Mouse (Mus musculus) heart, adult 2 months (tissue): ENCODE data around the gene Atp6v1e2. TPM values are rescaled to one million over a fixed set of nuclear protein-coding genes. Genes with fewer than 3 reads are reported as not detected.
A peak's percentile ranks its signal among the peaks of the same experiment; 100 is the strongest.

Experiments
- DNase-seq, 2 experiments: peaks; one replicate each; pipeline ENCODE4 v3.0.0; 2021
- H3K27ac ChIP-seq: fragments of 200-600 bp; 2 replicates; pipeline ENCODE4 v1.8.1; 2022
- H3K27me3 ChIP-seq: fragments of 200-500 bp; 2 replicates; pipeline ENCODE4 v1.6.1; 2012; ENCODE audit warnings: mild to moderate bottlenecking, low read length, inconsistent platforms, mixed read lengths; ENCODE audit not compliant: control insufficient read depth, insufficient read depth
- H3K36me3 ChIP-seq: fragments of 200-500 bp; 2 replicates; pipeline ENCODE4 v1.6.1; 2012; ENCODE audit warnings: low read length, inconsistent platforms; ENCODE audit not compliant: control insufficient read depth, insufficient read depth
- H3K4me1 ChIP-seq: fragments of 200-500 bp; 2 replicates; pipeline ENCODE4 v1.6.1; 2011; ENCODE audit warnings: low read length; ENCODE audit not compliant: control insufficient read depth, insufficient read depth
- H3K4me3 ChIP-seq: fragments of 200-600 bp; 2 replicates; pipeline ENCODE4 v1.8.1; 2022
- H3K79me2 ChIP-seq: fragments of 200-500 bp; replicated peaks from 2 replicates; pipeline ENCODE4 v1.6.1; 2012; ENCODE audit warnings: mild to moderate bottlenecking, inconsistent platforms, low read length, moderate library complexity, mixed read lengths; ENCODE audit not compliant: control insufficient read depth, insufficient read depth
- H3K9ac ChIP-seq: fragments of 200-500 bp; 2 replicates; pipeline ENCODE4 v1.6.1; 2012; ENCODE audit warnings: low read depth, mild to moderate bottlenecking, control low read depth, inconsistent platforms, low read length, mixed read lengths
- CTCF ChIP-seq: fragments of 200-600 bp; IDR thresholded peaks from 2 replicates; pipeline ENCODE4 v1.8.1; 2022; ENCODE audit warnings: antibody characterized with exemption, mild to moderate bottlenecking, moderate library complexity
- EP300 ChIP-seq: fragments of 200-500 bp; IDR thresholded peaks from 2 replicates; pipeline ENCODE4 v1.6.1; 2011; ENCODE audit warnings: low read depth, low read length, control low read depth; ENCODE audit not compliant: insufficient read depth
- POLR2A ChIP-seq: fragments of 200-500 bp; IDR thresholded peaks from 2 replicates; pipeline ENCODE4 v1.6.1; 2011; ENCODE audit warnings: mild to moderate bottlenecking, low read depth, low read length, control low read depth; ENCODE audit not compliant: insufficient read depth
- WGBS: fragments of 180-500 bp; shearing (Covaris S2); methylation state at CpG from one replicate; pipeline ENCODE4 v1.1.7; 2018; 5-methylcytosine and 5-hydroxymethylcytosine counted together
- intact Hi-C: fragments of 180-260 bp; cut with DNase I; formaldehyde crosslinking; loops from one replicate; pipeline ENCODE4 v1.15.1; 2025
- polyA plus RNA-seq: library from polyadenylated mRNA; depleted of rRNA; stranded (reverse); fragments of >200 nt; gene quantifications from 2 replicates; pipeline ENCODE4 v1.2.3, GENCODE M21; 2012
- total RNA-seq, 2 experiments: library from RNA; stranded (reverse); gene quantifications; 2 replicates each; pipeline ENCODE4 v1.2.3; 2021

The Atp6v1e2 gene
- total and polyA plus RNA-seq, 3 experiments, result not detected

GRCm38 (mm10) chr17:86938683-86939082, 9.0 kb downstream of the Atp6v1e2 start:
- Histone ChIP-seq H3K4me1 (peaks cover 2% of the 10 kb centered on the region; the same call in 1 of the 2 replicates), H3K4me3 (no peak overlapping the region), H3K9ac (no peak overlapping the region), H3K79me2 (no peaks in the 10 kb centered on the region), H3K27ac (no peak overlapping the region), H3K36me3 (no peaks in the 10 kb centered on the region), H3K27me3 (no peaks in the 10 kb centered on the region)
- DNase-seq, result no peak
- intact Hi-C loops, result no loop called here
- no peak for TF ChIP-seq CTCF
- TF ChIP-seq EP300, result no peak
- no peak for TF ChIP-seq POLR2A
- 81% methylated on average over 6 of the region's 7 CpGs for WGBS

DNA sequence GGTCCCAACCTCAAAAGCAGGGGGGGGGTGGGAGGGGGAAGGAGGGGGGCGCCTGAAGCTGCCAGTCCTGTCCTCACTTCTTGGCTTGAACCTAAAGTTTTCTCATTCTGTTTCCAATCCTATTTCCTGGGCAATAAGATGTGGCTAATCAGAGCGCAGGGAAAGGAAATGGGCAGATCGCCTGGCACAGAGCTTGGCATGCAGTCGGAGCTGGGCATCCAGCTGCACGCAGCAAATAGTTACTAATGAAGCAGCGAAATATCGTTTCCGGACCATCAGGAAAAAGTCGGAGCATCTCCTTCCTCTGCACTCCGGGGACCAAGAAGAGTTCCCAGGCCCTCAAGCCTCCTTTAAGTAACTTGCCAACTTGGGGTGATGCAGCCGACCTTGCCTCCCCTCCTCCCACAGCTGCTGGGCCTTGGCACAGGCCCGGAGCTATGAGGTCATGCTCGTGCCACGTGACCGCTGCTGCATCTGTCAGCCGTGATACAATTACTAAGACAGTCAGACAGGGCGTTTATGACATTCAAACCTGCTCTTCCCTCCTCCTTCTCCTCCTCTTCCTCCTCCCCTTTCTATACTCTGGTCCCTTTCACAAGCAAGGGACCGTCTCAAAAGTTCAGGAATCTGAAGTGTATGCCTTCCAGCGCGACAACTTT, 10.1 kb downstream of the Atp6v1e2 start:
- WGBS, result 3% methylated on average over 20 of the region's 20 CpGs
- intact Hi-C loops, result no loop called here
- TF ChIP-seq CTCF (no peak), POLR2A (0 out of 2 replicates have a peak, but pooled peaks have one; percentile 8), EP300 (peak; percentile 64; the same call in 1 of the 2 replicates)

DNA sequence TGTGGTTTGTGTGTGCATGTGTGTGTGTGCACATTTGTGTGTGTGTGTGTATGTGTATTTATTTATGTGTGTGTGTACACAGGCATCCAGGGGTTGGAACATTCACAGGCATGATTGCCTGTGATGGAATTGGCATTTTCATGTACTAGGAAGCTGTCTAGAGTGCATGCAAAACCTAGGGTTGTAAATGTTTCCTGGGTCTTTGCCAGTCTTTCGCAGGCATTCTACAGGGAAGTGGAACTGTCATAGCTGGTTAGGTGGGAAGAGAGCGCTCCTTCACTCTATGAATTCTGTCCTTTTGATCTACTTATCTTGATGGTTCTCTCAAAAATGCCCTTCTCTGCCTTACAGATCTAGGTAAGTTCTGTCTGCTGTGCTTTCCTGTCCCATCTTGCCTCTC, 10.6 kb downstream of the Atp6v1e2 start:
- DNase-seq, result no peak
- Histone ChIP-seq H3K9ac (no peak overlapping the region), H3K27ac (no peak overlapping the region), H3K27me3 (no peaks in the 10 kb centered on the region), H3K36me3 (no peaks in the 10 kb centered on the region), H3K4me3 (no peak overlapping the region), H3K4me1 (peaks cover 2% of the 10 kb centered on the region; the same call in 1 of the 2 replicates), H3K79me2 (no peaks in the 10 kb centered on the region)
- 52% methylated on average over 2 of the region's 2 CpGs for WGBS
- TF ChIP-seq POLR2A (no peak), EP300 (no peak), CTCF (no peak)
- intact Hi-C loops, result no loop called here

More for the DNA sequence above, 10.1 kb downstream of the Atp6v1e2 start:
- Histone ChIP-seq H3K36me3 (no peaks in the 10 kb centered on the region), H3K27ac (peak overlapping the region; percentile 19; the same call in 1 of the 2 replicates), H3K4me1 (peaks cover 2% of the 10 kb centered on the region; the same call in 1 of the 2 replicates), H3K9ac (peak overlapping the region; percentile 7), H3K4me3 (peak overlapping the region; percentile 48), H3K27me3 (no peaks in the 10 kb centered on the region), H3K79me2 (no peaks in the 10 kb centered on the region)
- DNase-seq, result peak; percentile 86 to 89

DNA sequence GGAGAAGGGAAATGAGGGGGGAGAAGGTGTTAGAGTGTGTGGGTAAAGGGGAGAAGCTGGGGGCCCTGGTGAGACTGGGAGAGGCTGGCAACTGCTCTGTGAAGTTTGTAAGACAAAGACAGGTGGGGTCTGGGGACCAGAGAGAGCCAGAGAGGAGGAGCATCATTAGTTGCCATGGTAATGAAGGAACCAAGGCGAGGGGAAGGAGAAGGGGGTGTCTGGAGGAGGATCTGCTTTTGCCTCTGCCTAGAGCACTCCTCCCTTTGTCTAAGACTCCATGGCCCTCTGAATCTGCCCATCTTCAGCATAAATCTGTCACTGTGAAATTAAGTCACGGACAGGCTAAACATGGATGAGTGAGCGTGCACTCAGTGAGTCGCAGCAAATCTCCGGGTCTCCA, 14.8 kb downstream of the Atp6v1e2 start:
- WGBS, result 62% methylated on average over 5 of the region's 5 CpGs
- Histone ChIP-seq H3K27me3 (no peaks in the 10 kb centered on the region), H3K79me2 (no peaks in the 10 kb centered on the region), H3K4me3 (no peak overlapping the region), H3K9ac (no peak overlapping the region), H3K27ac (no peak overlapping the region), H3K36me3 (no peaks in the 10 kb centered on the region), H3K4me1 (peaks cover 2% of the 10 kb centered on the region; the same call in 1 of the 2 replicates)
- TF ChIP-seq EP300, result no peak
- no peak for TF ChIP-seq POLR2A
- no peak for TF ChIP-seq CTCF
- intact Hi-C loops, result no loop called here
- no peak for DNase-seq

GRCm38 (mm10) chr17:86929981-86930380, 17.7 kb downstream of the Atp6v1e2 start:
- Histone ChIP-seq H3K36me3 (no peaks in the 10 kb centered on the region), H3K4me1 (no peaks in the 10 kb centered on the region), H3K27me3 (no peaks in the 10 kb centered on the region), H3K79me2 (no peaks in the 10 kb centered on the region), H3K9ac (no peak overlapping the region), H3K27ac (no peak overlapping the region), H3K4me3 (no peak overlapping the region)
- TF ChIP-seq EP300 (no peak), CTCF (no peak), POLR2A (no peak)
- no peak for DNase-seq
- intact Hi-C loops, result no loop called here

DNA sequence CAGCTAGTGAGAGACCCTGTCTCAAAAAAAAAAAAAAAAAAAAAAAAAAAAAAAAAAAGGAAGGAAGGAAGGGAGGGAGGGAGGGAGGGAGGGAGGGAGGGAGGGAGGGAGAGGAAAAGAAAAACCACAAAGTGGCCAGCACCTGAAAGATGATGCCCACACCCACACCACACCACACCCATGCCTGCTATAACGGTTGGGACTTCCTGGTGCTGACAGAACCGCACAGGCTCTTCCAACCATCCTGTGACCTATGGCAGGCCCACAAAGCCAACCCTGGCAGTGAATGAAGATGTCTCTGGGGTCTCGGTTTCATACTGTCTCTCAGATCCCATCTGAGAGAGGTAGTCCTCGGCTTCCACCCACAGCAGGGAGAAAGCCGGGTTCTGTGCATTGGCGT, 18.3 kb downstream of the Atp6v1e2 start:
- no peaks in the 10 kb centered on the region for H3K4me1 ChIP-seq
- 71% methylated on average over 6 of the region's 6 CpGs for WGBS
- H3K27me3 ChIP-seq, result no peaks in the 10 kb centered on the region
- H3K79me2 ChIP-seq, result no peaks in the 10 kb centered on the region
- no peak for TF ChIP-seq EP300
- TF ChIP-seq CTCF, result no peak
- TF ChIP-seq POLR2A, result no peak
- no peaks in the 10 kb centered on the region for H3K36me3 ChIP-seq
- DNase-seq, result no peak
- H3K27ac ChIP-seq, result no peak overlapping the region
- no peak overlapping the region for H3K9ac ChIP-seq
- H3K4me3 ChIP-seq, result no peak overlapping the region
- intact Hi-C loops, result no loop called here
